Mouse (Mus musculus): Measurements from ENCODE around the gene Tmem219.

GRCm38 (mm10) chr7:126868003-126868402, 54.7 kb downstream of the Tmem219 start:
- TF ChIP-seq CTCF (IDR thresholded peaks at IDR 0.05; ENCODE audit: borderline replicate concordance, insufficient read depth, low read length), result no peak
- TF ChIP-seq POLR2A (IDR thresholded peaks at IDR 0.05; ENCODE audit: low read depth, low read length), result no peak
